Mouse (Mus musculus): Measurements from ENCODE around the gene Npas3. TPM values are rescaled to one million over a fixed set of nuclear protein-coding genes. Genes with fewer than 3 reads are reported as not detected.

Gene Npas3
- polyA plus RNA-seq, 1 experiment from 2014 or later: 3.7 TPM

- Histone ChIP-seq H3K4me2 (ENCODE audit: low read length) (peak overlapping the region; percentile 81), H3K27ac (ENCODE audit: low read depth) (no peak overlapping the region), H3K4me1 (replicated peaks; ENCODE audit: control insufficient read depth, insufficient read depth, low read length) (peaks cover 12% of the 10 kb centered on the region), H3K4me3 (ENCODE audit: low read depth, low read length) (no peak overlapping the region; the same call in 1 of the 2 replicates), H3K27me3 (replicated peaks; ENCODE audit: control insufficient read depth, insufficient read depth, low read length) (peaks cover 21% of the 10 kb centered on the region; the same call in 1 of the 2 replicates), H3K9me3 (ENCODE audit: control insufficient read depth, low read length) (no peaks in the 10 kb centered on the region), H3K36me3 (ENCODE audit: control insufficient read depth, insufficient read depth, low read length) (no peaks in the 10 kb centered on the region), H3K9ac (ENCODE audit: low read length) (no peak overlapping the region)
- DNase-seq (ENCODE audit: low spot score) (peak; percentile 66), ATAC-seq (replicated peaks; ENCODE audit: low FRiP score, low TSS enrichment, low read depth) (no peak)
- WGBS: 68% methylated on average over 27 of the region's 27 CpGs
Measured at GRCm38 (mm10) chr12:54068757-54069146, 820.3 kb downstream of the Npas3 start.

- Histone ChIP-seq H3K4me3 (ENCODE audit: low read depth, low read length) (no peak overlapping the region), H3K27ac (ENCODE audit: low read depth) (no peak overlapping the region), H3K9ac (ENCODE audit: low read length) (no peak overlapping the region), H3K27me3 (replicated peaks; ENCODE audit: control insufficient read depth, insufficient read depth, low read length) (peaks cover 3% of the 10 kb centered on the region; the same call in 1 of the 2 replicates), H3K9me3 (ENCODE audit: control insufficient read depth, low read length) (no peaks in the 10 kb centered on the region), H3K4me1 (replicated peaks; ENCODE audit: control insufficient read depth, insufficient read depth, low read length) (peaks cover 3% of the 10 kb centered on the region; the same call in 1 of the 2 replicates), H3K4me2 (ENCODE audit: low read length) (no peak overlapping the region), H3K36me3 (ENCODE audit: control insufficient read depth, insufficient read depth, low read length) (no peaks in the 10 kb centered on the region)
- no peak for ATAC-seq (replicated peaks; ENCODE audit: low FRiP score, low TSS enrichment, low read depth)
- WGBS: 90% methylated on average over 2 of the region's 2 CpGs
- no peak for DNase-seq (ENCODE audit: low spot score)
Measured at GRCm38 (mm10) chr12:54074012-54074411, 825.5 kb downstream of the Npas3 start.

GRCm38 (mm10) chr12:54080996-54081395, 832.5 kb downstream of the Npas3 start:
- no peaks in the 10 kb centered on the region for H3K36me3 ChIP-seq (ENCODE audit: control insufficient read depth, insufficient read depth, low read length)
- no peak overlapping the region for H3K27ac ChIP-seq (ENCODE audit: low read depth)
- H3K4me1 ChIP-seq (replicated peaks; ENCODE audit: control insufficient read depth, insufficient read depth, low read length): no peaks in the 10 kb centered on the region
- DNase-seq (ENCODE audit: low spot score): no peak
- no peak overlapping the region for H3K9ac ChIP-seq (ENCODE audit: low read length)
- no peaks in the 10 kb centered on the region for H3K9me3 ChIP-seq (ENCODE audit: control insufficient read depth, low read length)
- no peak overlapping the region for H3K4me2 ChIP-seq (ENCODE audit: low read length)
- no peaks in the 10 kb centered on the region for H3K27me3 ChIP-seq (replicated peaks; ENCODE audit: control insufficient read depth, insufficient read depth, low read length)
- no peak overlapping the region for H3K4me3 ChIP-seq (ENCODE audit: low read depth, low read length)
- WGBS: 97% methylated on average over 3 of the region's 3 CpGs
- ATAC-seq (replicated peaks; ENCODE audit: low FRiP score, low TSS enrichment, low read depth): no peak

- no peaks in the 10 kb centered on the region for H3K36me3 ChIP-seq (ENCODE audit: control insufficient read depth, insufficient read depth, low read length)
- H3K27ac ChIP-seq (ENCODE audit: low read depth): no peak overlapping the region
- no peak overlapping the region for H3K4me2 ChIP-seq (ENCODE audit: low read length)
- no peaks in the 10 kb centered on the region for H3K27me3 ChIP-seq (replicated peaks; ENCODE audit: control insufficient read depth, insufficient read depth, low read length)
- 76% methylated on average over 8 of the region's 8 CpGs for WGBS
- no peaks in the 10 kb centered on the region for H3K4me1 ChIP-seq (replicated peaks; ENCODE audit: control insufficient read depth, insufficient read depth, low read length)
- H3K9ac ChIP-seq (ENCODE audit: low read length): no peak overlapping the region
- no peak overlapping the region for H3K4me3 ChIP-seq (ENCODE audit: low read depth, low read length)
- no peak for ATAC-seq (replicated peaks; ENCODE audit: low FRiP score, low TSS enrichment, low read depth)
- no peaks in the 10 kb centered on the region for H3K9me3 ChIP-seq (ENCODE audit: control insufficient read depth, low read length)
- DNase-seq (ENCODE audit: low spot score): no peak
Measured at GRCm38 (mm10) chr12:54093729-54094128, 845.3 kb downstream of the Npas3 start.

DNA sequence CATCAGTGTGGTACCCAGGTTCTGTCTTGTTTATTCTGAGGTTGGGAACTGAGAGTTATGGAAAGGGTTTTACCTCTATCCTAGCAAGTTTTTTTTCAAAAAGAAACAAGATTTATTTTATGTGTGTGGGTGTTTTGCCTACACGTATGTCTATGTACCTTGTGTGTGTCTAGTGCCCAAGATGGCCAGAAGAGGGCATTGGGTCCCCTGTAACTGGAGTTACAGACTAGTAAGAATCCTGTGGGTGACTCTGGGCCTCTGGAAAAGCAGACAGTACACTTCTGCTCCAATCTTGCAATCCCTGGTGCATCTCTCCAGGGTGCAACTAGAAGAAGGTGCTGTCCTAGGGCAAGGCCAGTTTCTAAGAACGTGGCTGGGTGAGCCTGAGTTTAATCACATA, 848.0 kb downstream of the Npas3 start:
- DNase-seq (ENCODE audit: low spot score) (no peak), ATAC-seq (replicated peaks; ENCODE audit: low FRiP score, low TSS enrichment, low read depth) (no peak)
- no peak overlapping the region for H3K4me2 ChIP-seq (ENCODE audit: low read length)
- H3K4me1 ChIP-seq (replicated peaks; ENCODE audit: control insufficient read depth, insufficient read depth, low read length): 0 out of 2 replicates have a peak, but pooled peaks cover 4% of the 10 kb centered on the region
- no peak overlapping the region for H3K9ac ChIP-seq (ENCODE audit: low read length)
- WGBS: 63% methylated on average over 2 of the region's 2 CpGs
- no peaks in the 10 kb centered on the region for H3K9me3 ChIP-seq (ENCODE audit: control insufficient read depth, low read length)
- no peak overlapping the region for H3K27ac ChIP-seq (ENCODE audit: low read depth)
- no peaks in the 10 kb centered on the region for H3K27me3 ChIP-seq (replicated peaks; ENCODE audit: control insufficient read depth, insufficient read depth, low read length)
- no peak overlapping the region for H3K4me3 ChIP-seq (ENCODE audit: low read depth, low read length)
- no peaks in the 10 kb centered on the region for H3K36me3 ChIP-seq (ENCODE audit: control insufficient read depth, insufficient read depth, low read length)

- 66% methylated on average over 6 of the region's 6 CpGs for WGBS
- H3K36me3 ChIP-seq (ENCODE audit: control insufficient read depth, insufficient read depth, low read length): no peaks in the 10 kb centered on the region
- ATAC-seq (replicated peaks; ENCODE audit: low FRiP score, low TSS enrichment, low read depth) (no peak), DNase-seq (ENCODE audit: low spot score) (no peak)
- H3K27ac ChIP-seq (ENCODE audit: low read depth): no peak overlapping the region
- H3K9ac ChIP-seq (ENCODE audit: low read length): no peak overlapping the region
- no peak overlapping the region for H3K4me2 ChIP-seq (ENCODE audit: low read length)
- no peak overlapping the region for H3K4me3 ChIP-seq (ENCODE audit: low read depth, low read length)
- no peaks in the 10 kb centered on the region for H3K27me3 ChIP-seq (replicated peaks; ENCODE audit: control insufficient read depth, insufficient read depth, low read length)
- no peaks in the 10 kb centered on the region for H3K9me3 ChIP-seq (ENCODE audit: control insufficient read depth, low read length)
- H3K4me1 ChIP-seq (replicated peaks; ENCODE audit: control insufficient read depth, insufficient read depth, low read length): peaks cover 9% of the 10 kb centered on the region; the same call in 1 of the 2 replicates
Measured at GRCm38 (mm10) chr12:54098136-54098535, 849.7 kb downstream of the Npas3 start.

DNA sequence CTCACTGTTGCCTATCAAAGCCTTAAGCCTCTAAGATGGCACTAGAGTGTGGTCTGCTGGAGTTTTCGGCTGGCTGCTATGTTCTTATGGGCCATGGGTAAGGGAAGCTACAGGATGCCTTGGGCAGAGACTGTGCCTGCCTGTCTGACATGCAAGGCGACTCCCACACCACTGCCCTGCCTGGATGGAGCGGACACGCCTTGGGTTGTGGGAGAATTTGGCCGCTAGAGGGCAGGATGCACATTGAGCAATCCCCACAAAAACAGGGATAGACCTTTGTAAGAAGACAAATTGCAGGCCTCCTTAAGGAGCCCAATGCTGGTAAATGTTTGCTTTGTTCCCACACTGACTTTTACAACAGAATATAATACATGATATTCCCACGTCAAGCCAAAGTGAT, 850.3 kb downstream of the Npas3 start:
- no peak overlapping the region for H3K9ac ChIP-seq (ENCODE audit: low read length)
- no peaks in the 10 kb centered on the region for H3K36me3 ChIP-seq (ENCODE audit: control insufficient read depth, insufficient read depth, low read length)
- H3K27ac ChIP-seq (ENCODE audit: low read depth): no peak overlapping the region
- no peak overlapping the region for H3K4me2 ChIP-seq (ENCODE audit: low read length)
- 18% methylated on average over 6 of the region's 6 CpGs for WGBS
- DNase-seq (ENCODE audit: low spot score) (peak; percentile 91), ATAC-seq (replicated peaks; ENCODE audit: low FRiP score, low TSS enrichment, low read depth) (peak; percentile 57)
- no peaks in the 10 kb centered on the region for H3K9me3 ChIP-seq (ENCODE audit: control insufficient read depth, low read length)
- H3K4me3 ChIP-seq (ENCODE audit: low read depth, low read length): no peak overlapping the region
- H3K4me1 ChIP-seq (replicated peaks; ENCODE audit: control insufficient read depth, insufficient read depth, low read length): peaks cover 9% of the 10 kb centered on the region; the same call in 1 of the 2 replicates
- H3K27me3 ChIP-seq (replicated peaks; ENCODE audit: control insufficient read depth, insufficient read depth, low read length): no peaks in the 10 kb centered on the region

GRCm38 (mm10) chr12:54099458-54099857, 851.0 kb downstream of the Npas3 start:
- H3K36me3 ChIP-seq (ENCODE audit: control insufficient read depth, insufficient read depth, low read length): no peaks in the 10 kb centered on the region

DNA sequence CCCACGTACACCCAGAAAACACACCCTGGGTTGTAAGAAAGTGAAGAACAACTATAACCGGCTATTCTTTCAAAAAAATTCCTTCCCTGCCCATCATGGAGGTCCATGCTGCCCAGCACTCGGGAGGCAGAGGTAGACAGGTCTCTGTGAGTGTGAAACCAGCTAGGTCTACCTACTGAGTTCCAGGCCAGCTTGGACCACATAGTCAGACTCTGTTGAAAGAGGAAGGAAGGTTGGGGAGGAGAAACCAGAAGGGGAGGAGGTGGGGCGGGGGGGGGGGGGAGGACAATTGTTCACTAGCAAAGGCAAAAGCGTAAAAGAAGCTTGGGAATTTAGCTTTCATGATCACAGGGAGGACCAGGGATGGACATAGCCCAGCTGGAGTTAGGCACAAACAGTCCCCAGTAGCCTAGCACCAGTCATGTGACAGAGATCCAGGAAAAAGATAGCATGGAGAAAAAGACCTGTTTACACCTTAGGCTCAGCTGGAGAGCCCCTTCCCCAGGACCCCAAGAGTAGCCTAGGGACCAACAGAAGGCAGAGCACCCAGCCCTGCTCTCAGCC, 852.9 kb downstream of the Npas3 start:
- no peak for DNase-seq (ENCODE audit: low spot score)
- Histone ChIP-seq H3K4me3 (ENCODE audit: low read depth, low read length) (no peak overlapping the region), H3K4me1 (replicated peaks; ENCODE audit: control insufficient read depth, insufficient read depth, low read length) (peaks cover 9% of the 10 kb centered on the region; the same call in 1 of the 2 replicates), H3K9ac (ENCODE audit: low read length) (no peak overlapping the region), H3K4me2 (ENCODE audit: low read length) (peak overlapping the region; percentile 20; the same call in 1 of the 2 replicates), H3K36me3 (ENCODE audit: control insufficient read depth, insufficient read depth, low read length) (no peaks in the 10 kb centered on the region), H3K9me3 (ENCODE audit: control insufficient read depth, low read length) (no peaks in the 10 kb centered on the region), H3K27ac (ENCODE audit: low read depth) (peak overlapping the region; percentile 33; the same call in 1 of the 2 replicates), H3K27me3 (replicated peaks; ENCODE audit: control insufficient read depth, insufficient read depth, low read length) (no peaks in the 10 kb centered on the region)
- ATAC-seq (replicated peaks; ENCODE audit: low FRiP score, low TSS enrichment, low read depth): peak; percentile 51
- 70% methylated on average over 4 of the region's 5 CpGs for WGBS

More at GRCm38 (mm10) chr12:54099458-54099857, 851.0 kb downstream of the Npas3 start:
- H3K9me3 ChIP-seq (ENCODE audit: control insufficient read depth, low read length): no peaks in the 10 kb centered on the region
- H3K4me2 ChIP-seq (ENCODE audit: low read length): no peak overlapping the region
- no peaks in the 10 kb centered on the region for H3K27me3 ChIP-seq (replicated peaks; ENCODE audit: control insufficient read depth, insufficient read depth, low read length)
- DNase-seq (ENCODE audit: low spot score) (no peak), ATAC-seq (replicated peaks; ENCODE audit: low FRiP score, low TSS enrichment, low read depth) (no peak)
- no peak overlapping the region for H3K9ac ChIP-seq (ENCODE audit: low read length)
- no peak overlapping the region for H3K27ac ChIP-seq (ENCODE audit: low read depth)
- no peak overlapping the region for H3K4me3 ChIP-seq (ENCODE audit: low read depth, low read length)
- peaks cover 9% of the 10 kb centered on the region; the same call in 1 of the 2 replicates for H3K4me1 ChIP-seq (replicated peaks; ENCODE audit: control insufficient read depth, insufficient read depth, low read length)
- WGBS: 89% methylated on average over 3 of the region's 3 CpGs

Data from intestine, embryonic 14.5 days (tissue).